Mouse (Mus musculus) bone marrow macrophage, adult 2 months (primary cell): ENCODE results near the gene Rabgap1.

Experiments
- CTCF ChIP-seq: IDR thresholded peaks from 2 replicates; pipeline ENCODE4 v1.5.1; 2012; ENCODE audit warnings: low read depth, mild to moderate bottlenecking, low read length, moderate library complexity
- POLR2A ChIP-seq: IDR thresholded peaks from 2 replicates; pipeline ENCODE4 v1.6.1; 2012; ENCODE audit warnings: mild to moderate bottlenecking, low read depth, low read length, borderline replicate concordance

DNA sequence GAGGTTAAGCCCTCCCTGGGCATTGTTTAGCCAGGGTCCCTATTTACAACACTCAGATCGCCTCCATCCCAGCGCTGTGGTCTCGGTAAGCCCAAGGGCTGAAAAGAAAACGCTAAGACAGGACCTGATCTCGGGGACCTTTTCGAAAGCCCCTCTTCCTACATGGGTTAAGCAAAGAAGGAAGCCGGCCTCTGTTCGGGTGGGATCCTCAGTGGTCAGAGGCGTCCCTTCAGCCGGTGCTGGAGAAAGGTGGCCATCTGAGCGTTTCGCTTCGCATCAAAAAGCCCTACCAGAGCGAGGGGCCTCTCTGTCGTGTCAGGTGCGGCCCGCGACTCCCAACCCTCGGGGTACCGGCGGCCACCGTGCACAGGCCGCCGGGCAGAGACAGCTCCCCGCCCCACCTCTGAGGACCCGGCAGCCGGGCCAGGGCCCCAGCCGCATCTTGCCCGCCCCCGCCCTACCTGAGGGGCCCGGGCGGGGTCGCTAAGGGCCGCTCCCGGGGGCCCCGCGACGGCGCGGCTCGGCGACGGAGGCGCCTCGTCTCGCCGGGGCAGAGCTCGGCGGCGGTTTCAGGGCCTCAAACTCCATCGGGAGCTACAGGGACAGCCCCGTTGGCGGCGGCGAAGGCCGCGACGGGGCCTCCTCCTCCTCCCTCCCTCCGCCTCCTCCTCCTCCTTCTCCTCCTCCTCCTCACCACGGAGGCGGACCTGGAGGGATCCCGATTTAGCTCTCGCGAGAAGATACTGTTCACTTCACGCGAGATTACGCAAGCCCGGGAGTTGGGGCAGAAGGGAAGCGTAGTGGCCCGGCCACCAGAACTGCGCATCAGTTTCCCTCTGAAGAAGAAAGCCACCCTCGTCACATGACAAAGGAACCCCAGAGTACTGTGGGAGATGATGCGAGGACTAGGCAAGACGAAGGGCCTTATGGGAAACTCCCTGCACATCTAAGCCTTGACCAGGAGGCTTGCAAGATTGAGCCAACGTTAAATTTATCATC lies 20.5 kb upstream of the Rabgap1 start, which contains the start of gene Rc3h2:
- no peak for TF ChIP-seq CTCF
- TF ChIP-seq POLR2A: no peak; the same call in 1 of the 2 replicates
